17 mouse cellular contexts compared by ENCODE assay signal in the genomic region with DNA sequence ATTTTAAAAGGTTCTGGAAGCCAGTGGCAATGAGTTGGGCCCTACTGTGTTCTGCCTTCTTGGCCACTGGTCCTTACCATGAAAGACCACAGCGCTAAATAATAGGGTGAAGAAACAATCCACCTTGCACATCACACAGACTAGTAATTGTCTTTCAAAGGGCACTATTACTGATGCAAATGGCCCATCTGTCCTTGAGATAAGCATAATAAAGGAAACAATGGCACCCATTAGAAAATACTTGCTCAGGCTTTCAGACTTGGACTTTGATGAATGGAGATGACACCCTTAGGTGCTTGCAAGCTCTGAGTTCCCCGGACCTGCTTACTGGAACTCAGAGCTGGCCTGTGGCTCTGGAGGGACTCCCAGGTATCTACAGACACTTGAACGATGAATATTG.
"Had no signal": no experiment of that assay in that cellular context is flagged by ENCODE, and none has a peak within 500 bp of the region (broad histone marks: within the 10 kb centered on the region; RNA-seq: fewer than 3 reads in every experiment).

No protein-coding gene starts in this region.

- H3K27ac ChIP-seq: lung, embryonic 15.5 days; macrophage; midbrain, embryonic 13.5 days; midbrain, embryonic 15.5 days; neural tube, embryonic 12.5 days; stomach, embryonic 15.5 days; stomach, postnatal 0 days had no signal

- H3K4me2 ChIP-seq: lung, embryonic 15.5 days; midbrain, embryonic 11.5 days; midbrain, embryonic 13.5 days; midbrain, embryonic 15.5 days; neural tube, embryonic 12.5 days; stomach, embryonic 15.5 days had no signal

- H3K9ac ChIP-seq: liver, postnatal 0 days; lung, embryonic 15.5 days; midbrain, embryonic 13.5 days; midbrain, embryonic 15.5 days; neural tube, embryonic 12.5 days; stomach, embryonic 15.5 days had no signal

- H3K4me1 ChIP-seq: lung, embryonic 15.5 days; megakaryocyte, embryonic 14.5 days; neural tube, embryonic 12.5 days; stomach, embryonic 15.5 days had no signal

- H3K9me3 ChIP-seq: lung, embryonic 15.5 days; midbrain, embryonic 13.5 days; midbrain, embryonic 15.5 days; neural tube, embryonic 12.5 days; stomach, embryonic 15.5 days had no signal

- DNase-seq: liver, postnatal 0 days; lung, adult 2 months; lung, postnatal 14 days; lung, postnatal 36 days; right cerebral cortex, postnatal 25 days; thymus, adult 2 months; thymus, postnatal 25 days had no signal

- H3K4me3 ChIP-seq: lung, embryonic 15.5 days; megakaryocyte, embryonic 14.5 days; midbrain, embryonic 13.5 days; midbrain, embryonic 15.5 days; neural tube, embryonic 12.5 days; stomach, embryonic 15.5 days had no signal

- ATAC-seq: liver, postnatal 0 days; lung, postnatal 0 days; midbrain, embryonic 13.5 days; midbrain, embryonic 15.5 days had no signal

- H3K36me3 ChIP-seq: lung, embryonic 15.5 days; midbrain, embryonic 15.5 days; neural tube, embryonic 12.5 days; stomach, embryonic 15.5 days had no signal

- H3K27me3 ChIP-seq: lung, embryonic 15.5 days; megakaryocyte, embryonic 14.5 days; midbrain, embryonic 15.5 days; stomach, embryonic 15.5 days had no signal
